Mouse (Mus musculus): Measurements from ENCODE around the gene R3hdm1. TPM values are rescaled to one million over a fixed set of nuclear protein-coding genes. Genes with fewer than 3 reads are reported as not detected.

Gene R3hdm1
- polyA plus RNA-seq, 1 experiment = 32.6 TPM

GRCm38 (mm10) chr1:128192369-128192768, 89.3 kb downstream of the R3hdm1 start:
- Histone ChIP-seq H3K36me3 (ENCODE audit: control insufficient read depth, insufficient read depth) (peaks cover 60% of the 10 kb centered on the region), H3K27me3 (ENCODE audit: control insufficient read depth, insufficient read depth, insufficient read length) (no peaks in the 10 kb centered on the region), H3K79me2 (ENCODE audit: control insufficient read depth, insufficient read depth) (no peaks in the 10 kb centered on the region), H3K4me2 (ENCODE audit: low read depth) (no peak overlapping the region), H3K4me3 (no peak overlapping the region), H3ac (ENCODE audit: control insufficient read depth, insufficient read length) (no peak overlapping the region)
- TF ChIP-seq REST (IDR thresholded peaks at IDR 0.05; ENCODE audit: insufficient read depth, insufficient read length) (no peak), MYOG (IDR thresholded peaks at IDR 0.05; ENCODE audit: control insufficient read depth in 1 of 3, insufficient read depth in 1 of 3, insufficient read length in 2 of 3, low read depth in 2 of 3) (no peak), POLR2AphosphoS2 (IDR thresholded peaks at IDR 0.05; ENCODE audit: insufficient read length, low read depth) (no peak)

- Histone ChIP-seq H3ac (ENCODE audit: control insufficient read depth, insufficient read length) (no peak overlapping the region), H3K36me3 (ENCODE audit: control insufficient read depth, insufficient read depth) (peaks cover 60% of the 10 kb centered on the region), H3K4me2 (ENCODE audit: low read depth) (no peak overlapping the region), H3K27me3 (ENCODE audit: control insufficient read depth, insufficient read depth, insufficient read length) (no peaks in the 10 kb centered on the region), H3K79me2 (ENCODE audit: control insufficient read depth, insufficient read depth) (no peaks in the 10 kb centered on the region), H3K4me3 (no peak overlapping the region)
- TF ChIP-seq TCF3 (IDR thresholded peaks at IDR 0.05; ENCODE audit: insufficient read length, low read depth) (no peak), POLR2A (IDR thresholded peaks at IDR 0.05; ENCODE audit: insufficient read length, low read depth) (no peak), REST (IDR thresholded peaks at IDR 0.05; ENCODE audit: insufficient read depth, insufficient read length) (no peak), E2F4 (IDR thresholded peaks at IDR 0.05; ENCODE audit: insufficient read depth) (no peak), MYOG (IDR thresholded peaks at IDR 0.05; ENCODE audit: control insufficient read depth in 1 of 3, insufficient read depth in 1 of 3, insufficient read length in 2 of 3, low read depth in 2 of 3) (no peak)
These were observed 90.9 kb downstream of the R3hdm1 start for GRCm38 (mm10) chr1:128194011-128194410.

GRCm38 (mm10) chr1:128197353-128197752, 94.3 kb downstream of the R3hdm1 start:
- Histone ChIP-seq H3K36me3 (ENCODE audit: control insufficient read depth, insufficient read depth) (peaks cover 57% of the 10 kb centered on the region), H3K79me2 (ENCODE audit: control insufficient read depth, insufficient read depth) (no peaks in the 10 kb centered on the region), H3K4me3 (no peak overlapping the region), H3ac (ENCODE audit: control insufficient read depth, insufficient read length) (no peak overlapping the region), H3K4me2 (ENCODE audit: low read depth) (no peak overlapping the region), H3K27me3 (ENCODE audit: control insufficient read depth, insufficient read depth, insufficient read length) (no peaks in the 10 kb centered on the region)
- no peak for TF ChIP-seq SRF (IDR thresholded peaks at IDR 0.05; ENCODE audit: control insufficient read depth, insufficient read length, low read depth)
- TF ChIP-seq CEBPB (IDR thresholded peaks at IDR 0.05; ENCODE audit: insufficient read depth, poor library complexity, severe bottlenecking) = no peak
- TF ChIP-seq TCF3 (IDR thresholded peaks at IDR 0.05; ENCODE audit: insufficient read length, low read depth) = no peak
- TF ChIP-seq MYOG (IDR thresholded peaks at IDR 0.05; ENCODE audit: control insufficient read depth in 1 of 3, insufficient read depth in 1 of 3, insufficient read length in 2 of 3, low read depth in 2 of 3) = no peak
- no peak for TF ChIP-seq MYOD1 (IDR thresholded peaks at IDR 0.05; ENCODE audit: control insufficient read depth in 1 of 3, insufficient read length in 2 of 3, low read depth in 2 of 3)
- TF ChIP-seq POLR2A (IDR thresholded peaks at IDR 0.05; ENCODE audit: insufficient read length, low read depth) = no peak
- no peak for TF ChIP-seq E2F4 (IDR thresholded peaks at IDR 0.05; ENCODE audit: insufficient read depth)
- TF ChIP-seq REST (IDR thresholded peaks at IDR 0.05; ENCODE audit: insufficient read depth, insufficient read length) = no peak
- TF ChIP-seq USF1 (IDR thresholded peaks at IDR 0.05; ENCODE audit: low read depth) = no peak
- TF ChIP-seq TCF12 (IDR thresholded peaks at IDR 0.05; ENCODE audit: insufficient read depth, poor library complexity, severe bottlenecking) = no peak
- TF ChIP-seq MAX (IDR thresholded peaks at IDR 0.05; ENCODE audit: low read depth) = no peak

GRCm38 (mm10) chr1:128213261-128213660, 110.2 kb downstream of the R3hdm1 start:
- Histone ChIP-seq H3K36me3 (ENCODE audit: control insufficient read depth, insufficient read depth) (peaks cover 50% of the 10 kb centered on the region), H3K4me3 (no peak overlapping the region), H3K27me3 (ENCODE audit: control insufficient read depth, insufficient read depth, insufficient read length) (no peaks in the 10 kb centered on the region), H3K4me2 (ENCODE audit: low read depth) (no peak overlapping the region), H3ac (ENCODE audit: control insufficient read depth, insufficient read length) (no peak overlapping the region), H3K79me2 (ENCODE audit: control insufficient read depth, insufficient read depth) (no peaks in the 10 kb centered on the region)
- no peak for TF ChIP-seq POLR2AphosphoS2 (IDR thresholded peaks at IDR 0.05; ENCODE audit: insufficient read length, low read depth)
- TF ChIP-seq USF1 (IDR thresholded peaks at IDR 0.05; ENCODE audit: low read depth) = no peak
- no peak for TF ChIP-seq MYOG (IDR thresholded peaks at IDR 0.05; ENCODE audit: control insufficient read depth in 1 of 3, insufficient read depth in 1 of 3, insufficient read length in 2 of 3, low read depth in 2 of 3)
- no peak for TF ChIP-seq TCF12 (IDR thresholded peaks at IDR 0.05; ENCODE audit: insufficient read depth, poor library complexity, severe bottlenecking)
- no peak for TF ChIP-seq REST (IDR thresholded peaks at IDR 0.05; ENCODE audit: insufficient read depth, insufficient read length)
- TF ChIP-seq MAX (IDR thresholded peaks at IDR 0.05; ENCODE audit: low read depth) = no peak
- TF ChIP-seq MYOD1 (IDR thresholded peaks at IDR 0.05; ENCODE audit: control insufficient read depth in 1 of 3, insufficient read length in 2 of 3, low read depth in 2 of 3) = no peak
- TF ChIP-seq POLR2A (IDR thresholded peaks at IDR 0.05; ENCODE audit: insufficient read length, low read depth) = no peak
- TF ChIP-seq TCF3 (IDR thresholded peaks at IDR 0.05; ENCODE audit: insufficient read length, low read depth) = no peak
- TF ChIP-seq E2F4 (IDR thresholded peaks at IDR 0.05; ENCODE audit: insufficient read depth) = no peak

GRCm38 (mm10) chr1:128221886-128222285, 118.8 kb downstream of the R3hdm1 start:
- Histone ChIP-seq H3K4me3 (no peak overlapping the region), H3K79me2 (ENCODE audit: control insufficient read depth, insufficient read depth) (no peaks in the 10 kb centered on the region), H3ac (ENCODE audit: control insufficient read depth, insufficient read length) (no peak overlapping the region), H3K36me3 (ENCODE audit: control insufficient read depth, insufficient read depth) (peaks cover 52% of the 10 kb centered on the region), H3K27me3 (ENCODE audit: control insufficient read depth, insufficient read depth, insufficient read length) (no peaks in the 10 kb centered on the region), H3K4me2 (ENCODE audit: low read depth) (no peak overlapping the region)
- no peak for TF ChIP-seq REST (IDR thresholded peaks at IDR 0.05; ENCODE audit: insufficient read depth, insufficient read length)
- no peak for TF ChIP-seq MAX (IDR thresholded peaks at IDR 0.05; ENCODE audit: low read depth)
- TF ChIP-seq POLR2A (IDR thresholded peaks at IDR 0.05; ENCODE audit: insufficient read length, low read depth) = no peak
- no peak for TF ChIP-seq E2F4 (IDR thresholded peaks at IDR 0.05; ENCODE audit: insufficient read depth)
- no peak for TF ChIP-seq POLR2AphosphoS2 (IDR thresholded peaks at IDR 0.05; ENCODE audit: insufficient read length, low read depth)
- no peak for TF ChIP-seq TCF3 (IDR thresholded peaks at IDR 0.05; ENCODE audit: insufficient read length, low read depth)
- TF ChIP-seq USF1 (IDR thresholded peaks at IDR 0.05; ENCODE audit: low read depth) = no peak
- TF ChIP-seq TCF12 (IDR thresholded peaks at IDR 0.05; ENCODE audit: insufficient read depth, poor library complexity, severe bottlenecking) = no peak
- no peak for TF ChIP-seq CEBPB (IDR thresholded peaks at IDR 0.05; ENCODE audit: insufficient read depth, poor library complexity, severe bottlenecking)
- TF ChIP-seq MYOG (IDR thresholded peaks at IDR 0.05; ENCODE audit: control insufficient read depth in 1 of 3, insufficient read depth in 1 of 3, insufficient read length in 2 of 3, low read depth in 2 of 3) = no peak
- no peak for TF ChIP-seq SRF (IDR thresholded peaks at IDR 0.05; ENCODE audit: control insufficient read depth, insufficient read length, low read depth)
- no peak for TF ChIP-seq MYOD1 (IDR thresholded peaks at IDR 0.05; ENCODE audit: control insufficient read depth in 1 of 3, insufficient read length in 2 of 3, low read depth in 2 of 3)

All from myocyte (in vitro differentiated cells).